Mouse (Mus musculus) spleen, adult 2 months (tissue): ENCODE measurements around the gene Sec14l2.

ENCODE experiments used
- CTCF ChIP-seq: fragments of 200-500 bp; IDR thresholded peaks from 2 replicates; pipeline ENCODE4 v1.5.1; 2011; ENCODE audit warnings: mild to moderate bottlenecking, inconsistent platforms; ENCODE audit not compliant: insufficient read depth, insufficient read length, insufficient replicate concordance; ENCODE audit errors: extremely low read depth
- POLR2A ChIP-seq: fragments of 200-500 bp; IDR thresholded peaks from 2 replicates; pipeline ENCODE4 v1.6.1; 2011; ENCODE audit warnings: low read depth, low read length, inconsistent platforms

GRCm38 (mm10) chr11:4097091-4097621 is 26.1 kb downstream of the Sec14l2 start:
- TF ChIP-seq POLR2A (no peak), CTCF (no peak)
